Mouse (Mus musculus) R1 (cell line): ENCODE measurements around the gene Gm5936.
"Not testable (repeated sequence)": the region's sequence is repeated elsewhere in the genome, so short reads cannot be mapped to it uniquely, and the experiment has no call there.

Experiments
- DNase-seq: peaks from one replicate; pipeline ENCODE4 v3.0.0-alpha.2; 2018; ENCODE audit warnings: low read depth, low spot score

The Gm5936 gene

DNA sequence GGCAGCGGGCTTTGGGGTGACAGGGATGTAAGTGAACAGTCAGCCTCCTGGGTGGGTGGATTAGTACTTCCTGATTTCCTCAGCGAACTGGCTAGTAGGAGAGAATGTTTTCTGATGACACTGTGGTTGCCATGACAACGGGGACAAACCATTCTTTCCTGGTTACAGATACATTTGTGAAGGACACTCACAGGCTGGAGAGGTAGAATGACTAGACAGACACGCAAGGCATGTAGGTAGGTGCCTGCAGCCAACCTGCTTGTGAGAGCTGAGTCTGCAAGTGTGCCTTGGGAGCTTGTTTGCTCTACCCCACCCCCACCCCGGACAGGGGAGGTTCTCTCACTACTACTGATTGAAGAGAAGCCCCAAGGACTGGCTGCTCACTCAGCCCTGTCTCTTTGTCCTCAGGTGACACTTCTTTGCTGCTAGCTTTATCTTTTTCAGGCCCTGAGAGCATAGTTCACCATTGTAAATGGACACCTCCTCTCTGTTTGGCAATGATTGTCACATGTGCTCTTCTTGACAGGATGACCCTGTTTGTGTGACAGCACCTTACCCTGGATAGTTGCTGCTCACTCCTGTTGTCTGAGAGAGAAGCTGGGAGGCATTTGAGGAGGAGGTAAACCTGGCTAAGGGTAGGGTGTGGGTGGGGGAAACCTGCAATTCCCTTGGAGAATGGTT, at the start of gene Gm5936:
Gene Gm5936 (plus strand): TSS at position 355 of the 681 bp plus-strand sequence.
- peak; percentile 7 for DNase-seq

DNA sequence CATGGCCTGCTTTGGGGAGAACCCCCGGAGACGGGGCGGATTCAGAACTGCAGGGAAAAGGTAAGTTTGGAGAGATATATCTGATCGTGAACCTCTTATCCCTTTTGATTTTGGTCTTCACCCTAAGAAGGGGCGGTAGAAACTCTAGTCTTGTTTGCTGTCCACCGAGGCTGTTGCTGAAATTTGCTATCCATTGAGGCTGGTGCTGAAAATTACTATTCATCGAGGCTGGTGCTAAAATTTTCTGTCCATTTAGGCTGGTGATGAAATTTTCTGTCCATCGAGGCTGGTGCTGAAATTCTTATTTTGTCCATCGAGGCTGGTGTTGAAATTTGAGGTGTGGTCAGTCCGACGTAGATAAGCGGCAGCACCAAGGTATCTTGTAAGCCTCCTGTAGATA, 19.1 kb downstream of the Gm5936 start:
- DNase-seq, result peak; percentile 30

GRCm38 (mm10) chrX:74880123-74880522, 43.1 kb downstream of the Gm5936 start:
- DNase-seq, result not testable (repeated sequence)
